Mouse (Mus musculus) G1E (cell line): ENCODE measurements at regions not wholly inside any gene's neighbourhood (a gene's known extent, or its start where the extent isn't known, plus 50 kb on each side); places are given as distances from the start of the nearest gene placed in this dataset.

Experiments
- CTCF ChIP-seq: IDR thresholded peaks from 2 replicates; pipeline ENCODE4 v1.5.1; 2012; ENCODE audit warnings: low read depth, low read length, inconsistent platforms, mixed read lengths
- GATA1 ChIP-seq: IDR thresholded peaks from 2 replicates; pipeline ENCODE4 v1.6.1; 2012; ENCODE audit warnings: borderline replicate concordance, low read length, inconsistent platforms, mixed read lengths
- GATA2 ChIP-seq: IDR thresholded peaks from 2 replicates; pipeline ENCODE4 v1.6.1; 2012; ENCODE audit warnings: low read depth, low read length, inconsistent platforms, borderline replicate concordance
- POLR2AphosphoS5 ChIP-seq: IDR thresholded peaks from 2 replicates; pipeline ENCODE4 v1.6.1; 2012; ENCODE audit warnings: low read depth, low read length, inconsistent platforms; ENCODE audit not compliant: insufficient replicate concordance
- TAL1 ChIP-seq: conservative IDR thresholded peaks from 2 replicates; pipeline ENCODE4 v1.6.1; 2012; ENCODE audit warnings: low read depth, low read length, inconsistent platforms, mixed read lengths

- TF ChIP-seq CTCF (no peak), POLR2AphosphoS5 (no peak), GATA1 (no peak), TAL1 (no peak), GATA2 (no peak)
Measured at GRCm38 (mm10) chr11:45262198-45262597, 589.7 kb upstream of the Clint1 start.
